Mouse (Mus musculus) ES-E14 (cell line): ENCODE measurements around the gene Tmem119. TPM values are rescaled to one million over a fixed set of nuclear protein-coding genes. Genes with fewer than 3 reads are reported as not detected.

Source experiments
- DNase-seq: peaks from one replicate; pipeline ENCODE4 v3.0.0-alpha.2; 2013; ENCODE audit warnings: low read depth, low spot score
- H3K27ac ChIP-seq: 2 replicates; pipeline ENCODE4 v1.5.1; 2012; ENCODE audit warnings: low read depth, mild to moderate bottlenecking, low read length, moderate library complexity, mixed read lengths; ENCODE audit not compliant: poor library complexity, insufficient read depth, severe bottlenecking
- H3K36me3 ChIP-seq: 2 replicates; pipeline ENCODE4 v1.6.1; 2012; ENCODE audit warnings: mild to moderate bottlenecking, low read length, moderate library complexity, mixed read lengths; ENCODE audit not compliant: control insufficient read depth, poor library complexity, insufficient read depth, severe bottlenecking
- H3K4me1 ChIP-seq, 2 experiments: fragments of 150-350 bp in 1 of 2; sonication (generic) in 1 of 2; 2 replicates each; pipeline ENCODE4 v1.6.1; 2012; ENCODE audit warnings: low read length in 2 of 2, mild to moderate bottlenecking in 1 of 2, mixed read lengths in 1 of 2; ENCODE audit not compliant: control insufficient read depth in 2 of 2, insufficient read depth in 2 of 2, poor library complexity in 1 of 2
- H3K4me3 ChIP-seq, 2 experiments: fragments of 150-350 bp in 1 of 2; sonication (generic) in 1 of 2; 2 replicates each; pipeline ENCODE4 v1.5.1; 2012; ENCODE audit warnings: low read length in 2 of 2, low read depth in 1 of 2, mild to moderate bottlenecking in 1 of 2, mixed read lengths in 1 of 2; ENCODE audit not compliant: insufficient read depth in 1 of 2, poor library complexity in 1 of 2, severe bottlenecking in 1 of 2
- H3K9ac ChIP-seq: 2 replicates; pipeline ENCODE4 v1.6.1; 2012; ENCODE audit warnings: low read depth, mild to moderate bottlenecking, low read length, mixed read lengths; ENCODE audit not compliant: poor library complexity, insufficient read depth, severe bottlenecking
- H3K9me3 ChIP-seq: fragments of 150-350 bp; sonication (generic); 2 replicates; pipeline ENCODE4 v1.6.1; 2012; ENCODE audit warnings: low read depth, mild to moderate bottlenecking, low read length; ENCODE audit not compliant: control insufficient read depth, insufficient read depth
- CHD2 ChIP-seq: IDR thresholded peaks from 2 replicates; pipeline ENCODE4 v1.6.1; 2014; ENCODE audit warnings: mild to moderate bottlenecking, low read depth, low read length, inconsistent platforms
- HCFC1 ChIP-seq: IDR thresholded peaks from 2 replicates; pipeline ENCODE4 v1.6.1; 2012; ENCODE audit warnings: low read length, inconsistent platforms, borderline replicate concordance; ENCODE audit not compliant: insufficient read depth
- MAFK ChIP-seq: IDR thresholded peaks from 2 replicates; pipeline ENCODE4 v1.6.1; 2014; ENCODE audit warnings: mild to moderate bottlenecking, low read depth, low read length, inconsistent platforms; ENCODE audit not compliant: insufficient read depth
- ZC3H11A ChIP-seq: IDR thresholded peaks from 2 replicates; pipeline ENCODE4 v1.6.1; 2012; ENCODE audit warnings: low read depth, mild to moderate bottlenecking, inconsistent platforms, low read length, borderline replicate concordance
- ZNF384 ChIP-seq: IDR thresholded peaks from 2 replicates; pipeline ENCODE4 v1.6.1; 2012; ENCODE audit warnings: low read depth, low read length, inconsistent platforms
- in situ Hi-C, 2 experiments: fragments of 600-800 bp; cut with MboI; formaldehyde crosslinking; loops; one replicate each; pipeline ENCODE4 v1.15.1; 2025; ENCODE audit warnings: low sequenced_read_pairs in 2 of 2, inconsistent platforms in 1 of 2; ENCODE audit not compliant: unreplicated experiment in 2 of 2
- total RNA-seq: library from RNA; depleted of rRNA; stranded (reverse); fragments of 300-350 nt; gene quantifications from 2 replicates; pipeline ENCODE4 v1.2.3, GENCODE M21; 2012

The Tmem119 gene
- total RNA-seq, 1 experiment = 7.1 TPM

DNA sequence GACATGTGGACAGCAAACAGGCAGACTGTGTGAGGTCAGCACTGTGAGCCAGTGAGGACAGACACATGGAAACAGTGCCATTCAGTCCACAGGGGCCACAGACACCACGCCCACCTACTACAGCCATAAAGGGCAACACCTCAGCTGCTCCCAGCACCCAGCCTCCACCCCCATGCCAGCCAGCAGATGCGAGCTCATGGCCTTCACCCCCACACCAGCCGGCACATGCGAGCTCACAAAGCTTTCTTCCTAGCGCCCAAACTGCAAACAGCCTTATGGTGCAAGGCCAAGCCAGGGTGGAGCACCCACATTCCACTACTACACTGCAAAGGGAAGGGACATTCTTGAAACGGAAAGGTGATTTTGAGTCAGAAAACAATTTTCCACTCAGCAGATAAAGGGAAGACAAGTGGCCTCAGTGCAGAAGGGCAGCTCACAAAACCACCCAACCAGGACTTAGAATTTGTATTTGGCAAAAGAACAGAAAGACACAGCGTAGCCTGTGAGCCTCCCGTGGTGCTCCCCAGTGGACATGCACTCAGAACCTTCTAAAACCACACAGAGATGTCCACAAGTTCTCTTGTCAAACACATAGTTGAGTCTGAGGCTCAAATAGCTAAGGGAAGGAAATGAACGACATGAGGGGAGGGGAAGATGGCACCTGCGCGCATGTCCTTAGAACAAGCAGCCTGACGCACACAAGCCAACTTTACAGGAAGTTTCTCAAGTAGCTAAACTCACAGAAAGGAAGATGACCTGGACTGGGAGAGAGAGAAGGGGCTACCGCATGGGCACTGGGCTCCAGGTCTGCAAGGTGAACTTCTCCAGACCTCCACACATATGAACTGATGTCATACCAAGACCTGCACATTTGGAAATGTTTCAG is 34.4 kb downstream of the Tmem119 start:
- Histone ChIP-seq H3K4me3 (no peak overlapping the region), H3K27ac (no peak overlapping the region), H3K4me1 (peaks cover 0 to 10% of the 10 kb centered on the region in 2 experiments; a peak in 2 of 4 replicates), H3K9me3 (no peaks in the 10 kb centered on the region), H3K9ac (no peak overlapping the region; the same call in 1 of the 2 replicates), H3K36me3 (peaks cover 51% of the 10 kb centered on the region)
- TF ChIP-seq MAFK (no peak), CHD2 (no peak)
- in situ Hi-C loops = no loop called here
- DNase-seq = no peak

DNA sequence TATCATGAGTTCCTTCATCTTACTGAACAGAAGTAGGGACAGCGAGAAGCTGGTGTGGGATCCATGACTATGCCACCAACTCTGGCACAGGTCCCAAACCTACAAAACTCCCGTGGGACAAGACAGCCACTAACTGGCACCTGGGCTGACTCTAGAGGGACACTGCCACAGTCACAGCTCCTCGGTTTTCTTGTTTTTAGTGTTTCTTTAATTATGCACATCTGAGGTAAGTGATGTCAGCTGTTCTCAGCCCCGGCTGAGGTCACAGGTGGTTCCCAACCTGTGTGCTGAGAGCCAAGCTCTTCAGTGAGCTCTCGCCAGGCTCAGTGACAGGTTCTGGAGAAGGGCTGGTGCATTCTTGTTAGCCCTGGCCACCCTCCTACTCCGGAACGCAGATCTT is 35.9 kb downstream of the Tmem119 start:
- no peak overlapping the region for H3K9ac ChIP-seq
- DNase-seq = no peak
- TF ChIP-seq MAFK (no peak), CHD2 (no peak), ZC3H11A (no peak), HCFC1 (no peak), ZNF384 (no peak)
- H3K4me1 ChIP-seq = peaks cover 0 to 10% of the 10 kb centered on the region in 2 experiments; a peak in 2 of 4 replicates
- H3K4me3 ChIP-seq = no peak overlapping the region
- peaks cover 62% of the 10 kb centered on the region for H3K36me3 ChIP-seq
- H3K27ac ChIP-seq = no peak overlapping the region
- H3K9me3 ChIP-seq = no peaks in the 10 kb centered on the region
- in situ Hi-C loops = no loop called here

DNA sequence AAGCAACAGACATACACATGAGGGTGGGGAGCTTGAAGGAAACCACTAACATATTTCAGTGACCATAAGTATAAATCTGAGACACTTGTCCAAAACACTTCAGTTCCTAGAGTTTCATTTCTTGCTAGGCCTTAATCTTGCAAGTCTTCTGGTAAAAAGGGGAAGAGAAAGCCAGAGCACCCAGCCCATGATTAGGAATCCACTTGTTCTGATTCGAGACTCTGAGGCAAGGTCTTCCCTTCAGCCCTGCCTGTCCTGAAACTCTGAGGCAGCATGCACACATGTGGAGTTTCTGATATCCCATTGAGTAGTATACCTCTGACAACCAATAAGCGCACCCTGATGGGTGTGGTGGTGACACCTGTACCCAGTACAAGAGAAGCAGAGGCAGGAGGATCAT is 38.7 kb downstream of the Tmem119 start:
- no peak overlapping the region for H3K27ac ChIP-seq
- no peak for TF ChIP-seq CHD2
- no peak for TF ChIP-seq ZNF384
- no peak for TF ChIP-seq MAFK
- no peak for TF ChIP-seq ZC3H11A
- no peak for TF ChIP-seq HCFC1
- no peak for DNase-seq
- no peaks in the 10 kb centered on the region for H3K9me3 ChIP-seq
- in situ Hi-C loops = no loop called here
- peaks cover 0 to 5% of the 10 kb centered on the region in 2 experiments; a peak in 2 of 4 replicates for H3K4me1 ChIP-seq
- H3K9ac ChIP-seq = no peak overlapping the region
- H3K4me3 ChIP-seq = no peak overlapping the region
- H3K36me3 ChIP-seq = peaks cover 66% of the 10 kb centered on the region

DNA sequence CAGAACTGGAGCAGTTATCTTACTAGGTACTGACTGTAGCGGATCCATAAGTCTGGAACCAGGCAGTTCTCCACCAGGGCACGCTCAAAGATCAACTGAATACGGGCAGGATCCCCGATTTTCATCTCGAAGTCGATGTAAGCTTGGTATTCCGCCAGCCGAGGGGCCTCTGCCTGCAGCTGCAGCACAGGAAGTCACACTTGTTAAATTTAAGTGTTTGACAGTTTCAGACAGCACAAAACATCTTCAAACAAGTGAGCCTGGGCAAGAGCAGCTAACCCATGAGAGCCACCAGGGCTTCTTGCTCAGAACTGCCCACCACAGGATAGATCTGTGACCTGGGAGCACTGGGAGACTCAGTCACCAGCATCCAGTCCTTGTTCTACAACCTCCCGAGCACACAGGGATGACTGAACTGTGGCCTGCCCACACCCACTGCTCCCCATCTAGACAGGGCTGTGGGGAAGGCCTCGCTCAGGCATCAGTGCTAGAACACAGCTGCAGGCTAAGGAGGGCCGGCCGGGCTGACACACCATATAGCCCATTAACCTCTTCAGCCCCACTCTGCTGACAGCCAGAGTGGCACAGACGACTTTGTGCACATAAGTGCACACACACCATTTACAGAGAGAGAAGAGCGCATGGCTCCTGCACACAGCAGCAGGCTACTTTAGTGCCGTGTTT is 44.8 kb downstream of the Tmem119 start:
- DNase-seq = no peak
- peaks cover 90% of the 10 kb centered on the region for H3K36me3 ChIP-seq
- no peaks in the 10 kb centered on the region for H3K4me1 ChIP-seq
- TF ChIP-seq MAFK (no peak), ZC3H11A (no peak)
- H3K4me3 ChIP-seq = no peak overlapping the region
- in situ Hi-C loops = no loop called here
- no peak overlapping the region for H3K9ac ChIP-seq
- no peaks in the 10 kb centered on the region for H3K9me3 ChIP-seq
- no peak overlapping the region for H3K27ac ChIP-seq
